Mouse (Mus musculus) right cerebral cortex, postnatal 25 days (tissue): ENCODE measurements at regions not wholly inside any gene's neighbourhood (a gene's known extent, or its start where the extent isn't known, plus 50 kb on each side); places are given as distances from the start of the nearest gene placed in this dataset.

Experiments used
- DNase-seq: peaks from one replicate; pipeline ENCODE4 v3.0.0; 2022

DNA sequence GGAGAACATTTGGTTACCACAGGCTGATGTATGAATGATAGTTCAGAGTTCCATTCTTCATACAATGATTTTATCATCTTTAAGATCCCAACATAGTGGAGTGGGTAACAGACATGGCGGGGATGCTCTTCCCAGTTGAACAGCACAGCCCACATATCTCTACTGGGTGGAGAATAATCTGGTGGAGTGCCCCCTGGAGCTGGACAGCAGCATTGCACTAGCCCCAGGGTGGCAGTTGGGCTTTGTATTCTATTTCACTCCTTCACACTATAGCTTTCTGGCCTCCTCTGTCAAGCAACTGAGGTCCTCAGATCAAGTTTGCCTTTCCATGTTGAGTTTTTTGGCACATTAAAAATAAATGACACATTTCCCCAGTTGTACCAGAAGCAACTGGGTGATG lies 569.4 kb upstream of the Mki67 start:
- DNase-seq: no peak

DNA sequence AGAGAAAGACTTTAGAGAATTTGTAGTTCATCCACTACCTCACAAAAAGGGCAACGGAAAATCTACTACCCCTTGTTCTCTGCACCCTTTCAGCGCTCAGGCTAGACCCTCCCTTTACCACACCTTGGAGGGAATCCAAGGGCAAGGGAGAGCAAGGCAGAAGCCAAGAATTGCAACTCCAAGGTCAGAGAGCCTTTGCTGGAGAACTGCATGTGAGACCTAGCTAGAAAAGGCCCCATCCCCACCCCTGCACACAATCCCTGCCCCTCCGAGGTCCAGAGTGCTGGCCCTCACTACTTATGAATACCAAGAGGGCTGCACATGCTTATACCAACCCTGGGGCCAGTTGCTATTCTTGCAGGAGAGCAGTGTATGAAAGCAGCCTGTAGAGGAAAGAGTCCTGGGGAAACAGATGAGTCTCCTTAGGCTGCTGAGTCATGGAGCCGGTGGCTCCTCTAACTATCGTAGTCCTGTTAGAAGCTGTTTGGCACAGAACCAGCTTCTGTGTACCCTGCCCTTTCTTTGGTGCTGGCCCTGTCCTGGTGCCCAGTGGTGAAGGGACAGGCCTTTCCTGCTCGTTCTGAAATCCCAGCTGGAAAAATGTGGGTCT lies 577.5 kb upstream of the Mki67 start:
- DNase-seq: no peak

DNA sequence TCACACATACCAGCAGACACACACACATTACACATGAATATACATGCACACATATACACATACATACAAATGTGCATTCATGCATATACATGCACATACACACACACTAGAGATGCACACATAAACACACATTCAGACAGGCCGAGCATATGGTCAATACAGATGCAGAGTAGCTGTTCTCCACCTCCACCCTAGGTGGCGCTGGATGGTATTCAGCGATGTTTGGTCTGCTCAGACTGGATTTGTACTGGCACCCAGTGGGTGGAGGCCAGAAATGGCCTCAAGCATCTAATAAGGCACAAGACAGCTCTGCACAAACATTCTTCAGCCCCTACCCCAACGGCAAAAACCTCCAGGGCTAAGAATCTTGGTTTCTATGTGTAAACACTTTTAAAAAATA lies 578.3 kb upstream of the Mki67 start:
- no peak for DNase-seq

DNA sequence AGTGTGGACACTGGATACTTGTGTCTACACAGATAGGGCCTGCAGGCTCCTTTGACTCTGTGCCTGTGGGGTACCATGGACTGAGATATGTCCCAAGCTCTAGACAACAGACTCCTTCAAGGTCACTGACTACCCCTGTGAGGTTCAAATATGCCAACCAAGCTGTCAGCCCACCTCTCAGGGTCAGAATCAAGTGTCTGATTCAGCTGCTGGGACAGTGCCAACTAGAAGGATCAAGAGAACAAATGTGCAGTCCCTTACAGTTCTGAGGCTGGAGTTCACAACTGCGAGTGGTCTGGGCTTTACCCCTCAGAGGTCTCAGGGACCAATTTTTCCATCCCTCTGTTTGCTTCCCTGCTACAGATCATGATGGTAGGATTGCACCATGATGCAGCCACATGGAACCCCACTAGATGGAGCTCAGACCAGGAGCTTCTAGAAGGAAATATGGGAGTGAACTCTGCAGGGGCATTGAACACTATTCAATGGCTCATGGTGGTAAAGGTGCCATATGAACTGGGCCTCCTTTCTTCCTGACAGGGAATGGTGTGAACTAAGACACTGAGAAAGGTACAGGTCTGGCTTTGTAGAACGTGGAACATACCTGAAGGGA lies 581.8 kb upstream of the Mki67 start:
- no peak for DNase-seq

DNA sequence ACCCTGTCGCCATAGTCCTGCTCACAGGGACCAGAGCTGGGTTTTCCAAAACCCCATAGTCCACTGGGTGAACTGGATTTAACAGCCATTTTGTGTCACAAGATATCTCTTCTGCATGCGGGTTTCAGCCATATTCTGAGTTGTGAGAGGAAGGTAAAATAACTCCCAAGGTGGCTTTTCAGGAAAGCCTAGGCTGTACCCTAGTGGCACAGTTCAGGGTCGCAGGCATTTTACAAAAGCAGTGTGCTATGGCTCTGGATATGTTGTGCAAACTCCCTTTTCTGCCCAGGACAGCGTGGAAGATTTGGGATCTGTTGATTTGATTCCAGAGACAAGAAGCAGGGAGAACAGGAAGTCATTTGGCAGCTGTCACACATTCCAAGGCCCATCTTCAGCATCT lies 588.3 kb upstream of the Mgmt start:
- DNase-seq: no peak

DNA sequence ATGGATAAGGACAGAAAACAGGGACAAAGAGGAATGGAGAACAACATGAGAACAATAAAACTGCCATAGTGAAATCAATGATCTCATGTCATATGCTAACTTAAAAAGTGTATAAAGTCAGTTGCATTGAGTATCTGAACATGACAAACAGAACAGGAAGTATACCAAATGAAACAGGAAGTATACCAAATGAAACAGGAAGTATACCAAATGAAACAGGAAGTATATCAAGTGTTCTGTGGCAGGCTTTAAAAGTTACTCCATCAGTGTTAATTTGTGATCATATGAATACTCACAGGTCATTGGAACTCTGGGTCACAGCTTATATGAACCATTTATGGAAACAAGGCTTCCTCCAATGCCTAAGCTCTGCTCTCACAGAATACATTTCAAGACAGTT lies 585.6 kb upstream of the Mgmt start:
- DNase-seq: no peak

DNA sequence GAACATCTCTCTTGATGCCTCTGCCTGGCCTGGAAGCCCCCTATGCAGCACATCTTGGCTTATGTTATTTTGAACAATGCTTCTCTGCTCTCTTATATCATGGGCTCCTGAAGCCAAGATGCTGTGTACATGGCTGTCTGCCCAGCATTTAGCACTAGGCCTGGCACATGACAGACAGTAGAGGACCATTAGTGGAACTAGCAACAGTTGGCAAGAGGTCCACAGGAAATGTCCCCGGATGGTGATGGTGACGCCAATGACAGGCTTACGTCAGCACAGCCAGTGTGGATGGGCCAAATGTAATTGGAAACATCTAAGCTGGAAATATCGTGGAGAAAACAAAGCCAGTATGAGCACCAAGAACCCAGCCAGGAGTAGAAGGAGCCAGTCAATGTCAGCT lies 567.1 kb upstream of the Mgmt start:
- DNase-seq: no peak

DNA sequence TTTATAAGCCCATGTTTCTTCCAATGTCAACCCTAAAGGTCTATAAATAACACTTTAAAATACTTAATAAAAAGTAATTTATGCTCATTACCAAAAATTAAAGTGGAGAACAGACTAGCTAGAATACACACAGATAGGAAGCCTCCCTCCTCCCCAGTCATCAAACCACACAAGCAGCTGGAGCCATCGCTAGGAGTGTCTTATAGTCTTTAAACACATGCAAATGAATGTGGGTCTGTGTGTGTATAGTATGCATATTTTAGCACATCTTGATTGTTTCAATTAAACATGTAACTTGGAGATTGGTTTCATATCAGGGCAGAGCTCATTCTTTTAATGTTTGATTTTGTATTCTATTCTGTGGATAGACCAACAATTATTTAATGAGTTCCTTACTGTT lies 564.0 kb upstream of the Mgmt start:
- DNase-seq: no peak

DNA sequence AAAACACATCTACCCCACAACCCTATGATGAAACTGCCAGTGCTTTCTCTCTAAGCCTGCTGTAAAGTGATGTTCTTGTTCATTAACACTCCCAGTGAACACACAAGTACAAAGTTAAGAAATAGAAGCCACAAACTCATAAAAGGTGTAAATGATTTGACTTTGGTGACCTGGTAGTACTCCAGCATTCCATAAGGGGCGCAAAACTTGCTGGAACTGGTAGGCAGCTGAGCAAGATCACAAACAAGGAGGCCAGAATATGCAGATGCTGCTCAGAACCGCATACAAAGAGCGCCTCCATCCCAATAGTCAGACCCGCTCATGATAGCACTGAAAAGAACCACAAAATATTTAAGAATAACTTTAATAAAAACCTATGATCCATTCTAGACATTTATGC lies 561.6 kb upstream of the Mgmt start:
- no peak for DNase-seq

DNA sequence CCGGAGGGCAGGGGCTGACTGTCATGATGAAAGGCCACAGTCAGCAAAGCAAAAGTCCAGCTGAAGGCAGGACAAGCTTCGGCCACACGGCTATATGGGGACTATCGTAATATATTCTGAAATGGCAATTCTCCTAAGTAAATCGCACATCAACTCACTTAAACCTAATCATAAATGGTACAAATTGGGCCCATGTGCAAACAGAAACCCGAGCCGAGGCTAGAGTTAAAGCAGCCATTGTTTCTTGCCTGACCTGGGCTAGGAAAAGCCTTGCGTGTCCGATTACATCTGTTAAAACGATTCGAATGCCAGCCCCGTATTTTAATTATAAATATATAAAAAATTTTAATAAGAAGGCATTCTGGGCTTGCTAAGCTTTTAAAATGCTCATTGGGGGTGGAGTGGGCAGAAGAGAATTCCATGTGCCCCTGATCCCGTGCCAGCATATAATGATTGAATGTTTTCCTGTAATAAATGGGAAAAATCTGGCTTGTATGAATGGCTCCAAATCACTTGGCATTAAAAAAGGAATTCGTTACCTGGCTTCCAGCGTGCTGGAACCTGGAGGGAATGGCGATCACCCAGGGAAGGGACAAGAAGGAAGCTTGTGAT lies 552.7 kb upstream of the Mgmt start:
- DNase-seq: no peak

DNA sequence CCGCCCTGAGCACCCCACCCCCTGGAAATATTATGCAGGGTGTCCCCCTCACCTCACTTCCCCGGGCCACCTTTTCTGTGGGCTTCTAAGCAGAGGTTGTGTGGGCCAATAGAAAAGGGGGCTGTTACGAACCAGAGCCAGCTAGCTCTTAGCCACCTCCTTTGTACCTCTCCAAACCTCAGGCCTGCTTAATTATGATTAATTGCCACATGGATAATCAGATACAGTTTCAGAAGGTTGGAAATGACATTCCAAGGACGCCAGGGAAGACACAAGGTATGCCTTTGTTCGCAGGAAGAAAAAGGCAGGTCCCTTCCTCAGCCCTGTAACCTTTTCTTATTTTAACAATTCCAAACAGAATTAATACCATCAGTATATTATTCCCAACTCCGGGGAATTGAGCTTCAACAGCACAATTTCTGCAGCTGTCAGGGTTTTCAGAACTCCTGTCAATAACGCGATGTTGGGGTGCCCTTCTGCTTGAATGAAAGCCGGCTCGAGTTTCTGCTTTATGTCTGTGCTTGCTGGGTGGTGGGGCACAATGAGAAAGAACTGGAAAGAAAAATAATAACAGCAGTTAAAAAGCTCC lies 552.1 kb upstream of the Mgmt start:
- DNase-seq: no peak

DNA sequence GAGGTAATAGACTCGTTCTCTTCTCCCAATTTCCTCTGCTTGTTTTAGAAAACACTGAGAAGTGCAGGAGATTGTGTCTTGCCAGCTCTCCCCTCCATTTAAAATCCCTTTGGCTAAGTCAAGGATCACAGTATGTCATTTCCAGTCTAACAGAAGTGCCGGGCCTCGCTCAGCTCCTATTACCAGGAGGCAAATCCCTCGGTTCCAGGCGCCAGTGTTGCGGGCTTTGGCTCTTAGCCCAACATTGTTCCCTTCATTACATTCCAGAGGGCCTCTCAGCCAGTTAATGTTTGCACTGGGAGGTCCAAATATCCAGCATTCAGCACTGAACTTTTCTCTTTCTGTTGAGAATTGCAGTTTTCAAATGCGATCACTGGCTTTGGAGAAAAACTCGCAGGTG lies 551.6 kb upstream of the Mgmt start:
- DNase-seq: no peak

DNA sequence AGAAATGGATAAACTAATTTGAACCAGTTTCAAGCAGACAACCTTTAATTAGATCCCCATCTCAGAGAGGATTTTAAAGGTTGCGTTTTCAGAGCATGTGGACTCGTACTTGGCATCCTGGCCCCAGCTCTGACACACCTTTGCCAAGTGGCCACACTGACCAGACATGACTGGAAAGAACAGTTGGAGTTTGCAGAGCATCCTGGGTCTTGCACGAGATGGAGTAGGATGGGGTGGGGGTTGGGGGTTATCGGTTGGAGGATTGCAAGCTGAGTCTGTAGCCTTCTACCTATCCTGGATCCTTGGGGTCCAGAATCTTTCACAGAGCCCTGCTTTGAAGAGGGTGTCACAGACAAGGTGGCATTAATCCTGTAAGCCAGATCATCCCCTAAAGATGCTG lies 550.9 kb upstream of the Mgmt start:
- DNase-seq: no peak

DNA sequence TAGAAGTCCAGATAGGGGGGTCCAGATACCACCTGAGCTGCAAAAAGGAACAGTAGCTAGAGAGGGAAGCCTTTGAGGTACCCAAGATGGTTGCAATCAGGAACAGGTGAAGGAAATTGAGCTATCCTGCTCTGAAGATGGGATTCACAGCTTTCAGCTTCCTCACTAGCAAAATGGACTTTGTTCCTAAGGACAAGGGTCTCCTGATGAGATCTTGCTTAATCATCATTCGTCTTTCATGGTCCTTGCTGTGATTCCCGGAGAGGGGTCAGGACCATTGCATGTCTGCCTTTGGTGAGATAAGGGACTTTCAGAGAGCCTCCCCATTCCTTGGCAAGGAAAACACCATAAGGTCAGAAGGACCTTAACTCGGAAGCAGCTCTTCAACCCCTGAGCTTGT lies 549.4 kb upstream of the Mgmt start:
- no peak for DNase-seq

DNA sequence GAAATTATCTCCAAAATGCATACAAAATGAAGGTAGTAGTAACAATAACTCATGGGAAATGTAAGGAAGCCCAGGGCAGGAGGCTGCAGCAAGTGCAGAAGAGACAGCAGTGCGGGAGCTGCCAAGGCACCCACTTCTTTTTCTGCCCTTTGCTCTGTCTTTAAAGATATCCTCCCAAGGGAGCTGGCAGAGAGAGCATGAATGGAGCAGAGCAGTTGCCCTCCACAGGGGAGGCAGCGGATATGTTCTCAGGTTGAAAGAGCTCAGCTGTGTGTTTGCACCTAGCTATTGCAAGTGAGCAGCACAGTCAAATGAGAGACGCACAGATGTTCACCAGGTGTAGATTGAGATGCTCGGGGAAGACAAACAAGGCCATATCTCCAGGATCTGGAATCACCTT lies 547.9 kb upstream of the Mgmt start:
- DNase-seq: no peak

DNA sequence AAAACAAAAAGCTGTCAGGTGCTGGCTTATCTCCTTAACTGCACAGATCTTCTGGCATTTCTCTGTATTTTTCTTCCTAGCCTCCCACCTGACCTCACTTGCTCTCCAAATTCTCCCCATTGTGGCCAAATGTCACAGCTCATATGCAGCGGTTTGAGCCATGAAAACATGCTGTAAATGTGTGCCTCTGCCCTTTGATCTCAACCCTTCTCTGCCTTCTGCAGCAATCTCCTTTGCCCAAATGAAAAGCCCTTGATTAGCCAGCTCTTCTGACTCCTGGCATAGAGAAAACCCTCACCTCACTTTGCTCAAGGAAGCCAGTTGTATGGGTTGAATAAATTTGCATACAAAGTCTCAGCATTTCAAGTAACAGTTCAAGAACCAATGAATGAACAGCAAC lies 546.1 kb upstream of the Mgmt start:
- DNase-seq: no peak

DNA sequence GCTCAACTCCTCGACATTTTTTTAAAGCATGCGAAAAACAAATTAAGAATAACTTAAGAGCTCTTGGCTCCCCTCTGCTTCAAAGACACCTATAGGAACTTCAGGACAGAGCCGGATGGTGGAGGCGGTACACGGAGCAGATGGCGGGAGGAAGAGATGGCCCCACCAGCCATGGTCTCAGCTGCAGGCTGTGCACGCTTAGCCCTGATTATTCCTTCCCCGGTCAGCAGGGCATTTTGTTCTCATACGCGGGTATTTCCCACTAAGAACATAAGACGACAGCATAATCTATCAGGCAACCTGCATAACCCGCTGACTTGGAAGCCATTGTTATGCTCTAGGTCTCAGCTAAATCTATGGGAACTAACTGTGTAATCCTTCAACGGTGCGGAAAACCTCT lies 544.8 kb upstream of the Mgmt start:
- DNase-seq: no peak

DNA sequence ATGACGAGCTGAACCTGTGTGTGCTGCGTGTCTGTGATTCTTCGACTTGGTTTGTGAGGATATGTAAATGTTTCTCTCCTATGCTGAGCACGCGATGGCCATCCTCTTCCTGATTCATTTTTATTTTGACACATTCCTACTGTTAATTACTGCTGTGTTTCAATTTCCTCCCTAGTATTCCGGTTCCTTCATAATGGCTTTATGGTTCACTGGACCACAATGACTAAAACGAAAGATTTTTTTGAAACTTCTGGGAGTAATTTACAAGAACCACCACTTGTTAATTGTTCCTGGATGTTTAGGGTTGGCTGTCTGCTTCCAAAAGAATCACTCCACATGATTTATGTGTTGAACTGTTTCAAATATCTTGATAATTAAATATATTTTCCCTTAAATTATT lies 537.4 kb upstream of the Mgmt start:
- DNase-seq: no peak

DNA sequence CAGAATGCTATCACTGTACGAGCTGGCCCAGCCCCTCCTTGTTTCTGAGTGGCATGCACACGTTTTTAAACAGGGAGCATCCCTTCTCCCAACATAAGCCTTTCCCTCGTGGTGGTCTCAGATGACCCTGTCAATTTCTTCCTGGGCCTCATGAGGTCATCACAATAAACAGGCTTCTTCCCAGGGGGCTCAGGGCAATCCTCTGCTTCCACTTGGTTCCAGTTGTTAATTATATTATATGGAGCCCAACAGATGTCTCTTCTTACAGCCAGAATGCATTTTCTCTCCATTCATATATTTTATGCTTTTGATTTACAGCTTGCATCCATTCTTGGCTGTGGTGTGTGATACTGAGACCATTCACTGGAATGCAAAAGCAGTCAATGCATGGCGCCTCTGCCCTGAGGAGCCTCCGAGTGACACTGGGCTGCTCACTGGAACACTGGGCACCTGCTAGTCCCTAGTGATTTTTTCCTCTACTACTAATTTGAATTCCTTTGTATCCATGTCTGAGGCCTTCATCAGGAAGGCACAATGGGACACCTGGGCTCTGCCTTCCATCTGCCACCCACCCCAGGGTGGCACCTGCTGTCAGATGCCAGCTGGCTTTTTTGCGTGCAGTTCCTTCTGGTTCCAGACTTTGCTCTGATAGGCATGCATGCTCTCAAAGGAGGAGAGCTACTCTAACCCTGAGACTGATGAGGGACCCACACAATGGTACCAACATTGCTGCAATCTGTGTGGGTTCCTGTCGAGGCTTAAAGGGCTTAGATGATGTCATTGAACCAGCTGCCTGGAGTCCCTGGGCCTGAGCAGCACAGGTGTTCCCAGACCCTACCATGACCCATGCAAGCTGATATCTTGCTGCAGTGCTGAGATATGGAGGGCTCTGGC lies 528.8 kb upstream of the Mgmt start:
- DNase-seq: no peak

DNA sequence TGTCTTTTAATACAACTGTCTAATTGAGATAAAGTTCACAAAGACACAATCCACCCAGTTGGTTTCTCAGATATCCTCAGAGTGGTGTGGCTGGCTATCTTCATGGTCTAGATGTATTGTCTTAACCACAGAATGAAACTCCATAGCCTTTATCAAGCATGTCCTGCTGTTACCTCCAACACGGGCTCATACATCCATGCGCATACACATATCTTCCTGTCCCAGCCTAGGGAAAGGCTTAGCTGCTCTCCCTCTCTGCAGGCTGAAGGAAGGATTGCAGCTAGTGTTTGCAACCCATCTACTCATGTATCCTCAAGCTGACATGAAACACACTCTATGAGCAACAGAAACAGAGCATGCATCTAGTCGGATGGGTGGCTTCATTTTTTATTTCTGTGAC lies 517.2 kb upstream of the Mgmt start:
- no peak for DNase-seq

DNA sequence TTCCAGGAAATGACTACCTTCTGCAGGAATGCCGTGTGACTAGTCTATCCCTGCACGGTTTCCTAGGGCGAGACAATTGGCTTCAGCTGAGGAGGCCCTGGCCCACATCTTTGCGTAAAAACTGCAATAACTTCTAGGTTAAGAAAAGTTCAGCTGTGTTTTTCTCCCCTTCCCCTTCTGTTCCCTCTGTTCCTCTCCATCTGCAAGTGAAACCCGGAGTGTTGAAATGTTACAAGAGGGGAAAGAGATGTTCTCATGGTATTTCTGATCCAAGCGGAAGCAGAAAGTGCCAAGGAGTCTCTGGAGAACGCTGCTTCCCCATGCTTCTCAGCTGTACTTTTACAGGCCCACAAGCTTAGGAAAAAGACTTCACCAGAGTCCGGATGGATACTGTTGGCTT lies 516.7 kb upstream of the Mgmt start:
- no peak for DNase-seq

DNA sequence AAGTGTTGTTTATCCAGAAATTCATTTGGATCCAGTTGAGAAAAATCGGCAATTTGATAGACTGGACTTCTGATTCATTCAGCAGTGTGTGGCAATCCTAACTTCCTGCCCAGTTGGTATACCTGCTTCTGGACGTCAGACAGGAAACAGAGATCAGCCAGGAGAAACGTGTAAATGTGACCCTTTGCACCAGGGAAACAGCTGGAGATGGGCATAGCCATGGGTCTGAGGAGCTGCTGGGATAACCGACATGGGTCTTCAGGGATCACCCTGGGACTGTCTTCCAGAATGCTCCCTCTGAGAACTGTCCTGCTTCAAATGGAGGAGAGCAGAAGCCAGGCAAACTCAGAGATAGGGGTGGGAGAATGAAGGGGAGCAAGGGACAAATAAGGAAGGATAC lies 516.1 kb upstream of the Mgmt start:
- no peak for DNase-seq

DNA sequence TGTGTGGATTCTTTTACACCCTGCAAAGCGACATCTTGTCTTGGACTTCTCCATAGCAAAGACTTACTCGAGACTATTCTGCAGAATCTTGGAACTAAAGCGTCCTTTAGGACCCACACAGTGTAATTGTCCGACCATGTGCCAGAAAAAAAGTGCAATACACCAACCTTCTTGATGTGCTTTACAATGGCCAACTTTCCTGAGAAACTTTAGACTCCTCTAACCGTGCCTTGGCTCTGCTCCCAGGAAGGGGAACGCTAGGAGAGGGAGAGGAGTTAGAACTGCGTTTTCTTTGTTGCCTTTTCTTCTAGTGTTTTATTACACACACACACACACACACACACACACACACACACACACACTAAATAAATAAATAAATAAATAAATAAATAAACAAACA lies 515.1 kb upstream of the Mgmt start:
- no peak for DNase-seq

DNA sequence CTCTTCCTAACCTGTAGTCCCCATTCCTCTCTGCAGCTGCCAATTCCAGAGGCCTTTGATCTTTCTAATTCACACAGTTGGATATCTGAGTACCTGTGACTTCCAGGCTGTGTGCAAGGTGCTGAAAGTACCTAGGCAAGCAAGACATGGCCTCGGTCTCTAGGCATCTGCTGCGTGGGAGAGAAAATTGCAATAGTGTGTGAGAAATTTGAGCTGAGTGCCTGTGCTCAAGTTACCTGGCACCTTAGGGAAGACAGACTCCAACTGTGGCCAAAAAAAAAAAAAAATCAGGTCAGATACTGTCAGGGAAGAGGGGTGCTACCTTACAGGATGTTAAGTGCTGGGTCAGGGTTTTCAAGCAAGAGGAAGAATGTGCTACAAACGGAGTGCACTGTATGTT lies 514.7 kb upstream of the Mgmt start:
- no peak for DNase-seq
